Mouse (Mus musculus): ENCODE data around the gene Zfhx3.

- TF ChIP-seq CTCF (IDR thresholded peaks at IDR 0.05; ENCODE audit: low read depth, low read length) (no peak), POLR2AphosphoS5 (IDR thresholded peaks at IDR 0.05; ENCODE audit: insufficient replicate concordance, low read depth, low read length) (no peak), GATA1 (IDR thresholded peaks at IDR 0.05; ENCODE audit: borderline replicate concordance, low read length) (no peak)
Measured at GRCm38 (mm10) chr8:108799250-108799649, 856.8 kb downstream of the Zfhx3 start.
